Mouse (Mus musculus): ENCODE results near the gene Specc1. TPM values are rescaled to one million over a fixed set of nuclear protein-coding genes. Genes with fewer than 3 reads are reported as not detected.

Specc1 gene
- total RNA-seq, 2 experiments from 2014 or later, result 64.5 to 69.6 TPM

DNA sequence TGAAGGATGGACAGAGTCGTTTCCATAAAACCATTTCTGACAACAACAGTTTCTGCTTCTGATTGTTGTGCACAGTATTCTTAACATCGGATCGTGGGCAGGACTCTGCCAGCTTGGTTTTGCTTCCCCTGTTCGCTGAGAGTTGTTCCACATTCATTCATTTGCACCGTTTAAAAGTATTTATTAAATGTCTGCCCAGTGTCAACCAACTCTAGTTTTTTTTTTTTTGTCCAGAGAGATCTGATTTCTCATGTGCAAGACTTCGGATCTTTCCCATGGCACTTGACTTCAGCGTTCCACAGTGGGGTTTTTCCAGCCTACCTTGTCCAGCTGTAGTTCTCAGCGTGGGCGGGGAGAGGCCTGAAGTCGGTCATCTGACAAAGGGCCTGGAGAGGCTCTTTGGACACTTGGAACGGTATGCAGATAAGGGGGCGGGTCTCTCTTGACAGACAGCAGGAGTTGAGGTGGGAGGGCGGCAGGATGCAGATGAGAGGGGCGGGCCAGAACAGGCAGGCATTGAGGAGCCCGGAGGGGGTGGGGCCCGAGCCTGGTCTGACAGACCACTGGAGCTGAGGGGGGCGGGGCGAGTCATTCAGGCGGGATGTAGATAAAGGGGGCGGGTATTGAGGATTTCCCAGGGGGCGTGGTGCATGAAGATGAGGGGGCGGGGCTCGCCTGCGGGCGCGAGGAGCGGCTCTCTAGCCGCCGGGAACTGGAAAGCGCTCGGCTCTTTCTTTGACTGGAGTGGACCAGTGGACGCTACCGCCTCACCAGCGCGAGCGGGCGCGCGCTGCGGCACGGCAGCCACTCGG, 120.0 kb downstream of the Specc1 start:
- intact Hi-C loops (cut with DNase I), result no loop called here
- DNase-seq (ENCODE audit: low spot score in 2 of 2), result peak; percentile 88 to 95

DNA sequence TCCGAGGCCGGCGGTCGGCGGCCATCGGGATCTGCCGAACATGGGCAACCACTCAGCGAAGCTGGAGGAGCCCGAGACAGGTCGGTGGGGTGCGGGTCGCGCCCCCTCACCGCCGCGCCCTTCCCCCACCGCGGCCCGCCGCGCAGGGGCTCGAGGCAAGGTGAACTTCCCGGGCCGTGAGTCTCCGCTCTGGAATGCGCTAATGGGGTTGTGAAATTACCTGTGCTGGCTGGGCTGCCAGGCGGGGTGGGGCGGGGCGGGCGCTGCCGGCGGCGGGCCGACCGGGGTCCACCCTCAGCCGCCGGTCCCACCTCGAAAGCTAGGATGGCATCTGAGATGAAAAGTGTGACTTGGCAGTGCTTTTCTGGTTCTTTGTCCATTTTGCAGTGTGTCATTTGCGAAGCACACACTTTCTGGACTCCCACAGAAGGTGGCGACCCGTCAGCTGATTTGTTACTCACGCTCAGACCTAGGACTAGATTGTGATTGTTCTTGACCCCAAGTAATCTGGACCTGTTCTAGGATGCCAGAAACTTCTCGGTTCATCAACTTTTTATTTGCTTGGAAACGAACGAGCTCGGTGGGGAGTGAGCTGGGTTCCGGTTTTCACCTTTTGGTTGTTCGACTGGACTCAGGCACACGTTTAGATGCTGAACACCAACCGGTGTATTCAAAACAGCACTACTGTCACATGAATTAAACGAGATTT, 120.7 kb downstream of the Specc1 start:
- no peak for DNase-seq (ENCODE audit: low spot score in 2 of 2)
- intact Hi-C loops (cut with DNase I), result no loop called here

DNA sequence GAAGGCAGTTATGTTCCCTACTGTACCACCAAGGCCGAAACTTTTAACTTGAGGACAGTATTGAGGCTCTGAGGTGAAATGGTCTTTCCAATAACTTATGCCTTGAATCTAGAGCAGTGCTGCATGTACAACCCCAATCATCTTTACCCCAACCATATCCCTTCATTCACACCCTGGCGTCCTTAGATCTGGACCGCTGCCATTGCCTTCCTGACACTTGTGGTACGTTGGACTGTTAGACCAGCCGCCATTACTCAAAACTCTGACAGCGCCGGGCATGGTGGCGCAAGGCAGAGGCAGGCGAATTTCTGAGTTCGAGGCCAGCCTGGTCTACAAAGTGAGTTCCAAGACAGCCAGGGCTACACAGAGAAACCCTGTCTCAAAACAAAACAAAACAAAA, 121.8 kb downstream of the Specc1 start:
- DNase-seq (ENCODE audit: low spot score in 2 of 2), result no peak
- intact Hi-C loops (cut with DNase I), result no loop called here

DNA sequence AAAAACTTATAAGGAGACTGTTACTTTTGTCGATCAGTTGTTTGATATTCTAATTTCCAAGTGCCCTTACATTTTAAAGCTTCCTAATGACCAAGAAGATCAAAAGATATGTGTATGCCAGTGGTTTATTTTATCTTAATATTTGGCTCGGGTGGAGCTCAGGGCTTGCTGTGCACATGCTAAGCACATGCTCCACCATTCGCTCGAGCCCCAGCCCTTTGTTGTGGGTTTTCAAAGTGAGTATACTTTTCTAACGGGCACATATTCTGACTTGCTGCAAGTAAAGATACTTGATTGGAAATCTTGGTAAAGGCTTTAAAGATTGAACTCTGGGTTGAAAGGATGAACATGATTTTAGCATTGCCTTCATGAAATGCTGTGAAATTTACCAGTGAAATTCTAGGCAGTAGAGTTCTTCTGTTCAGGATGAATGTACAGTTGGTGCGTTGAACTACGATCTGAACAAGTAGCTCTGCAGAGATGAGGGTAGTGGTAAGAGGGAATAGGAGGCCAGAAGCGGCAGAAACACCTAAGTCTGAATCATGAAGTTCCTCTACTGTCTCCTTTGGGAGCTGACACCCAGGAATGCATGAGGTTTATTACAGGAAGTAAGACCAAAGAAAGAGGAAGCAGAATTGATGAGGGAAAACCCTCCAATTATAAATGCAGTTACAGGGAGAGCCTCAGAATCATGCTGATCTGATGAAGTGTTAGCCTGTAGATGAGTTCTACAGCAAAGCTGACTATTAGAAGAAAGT, 122.7 kb downstream of the Specc1 start:
- intact Hi-C loops (cut with DNase I), result no loop called here
- no peak for DNase-seq (ENCODE audit: low spot score in 2 of 2)

DNA sequence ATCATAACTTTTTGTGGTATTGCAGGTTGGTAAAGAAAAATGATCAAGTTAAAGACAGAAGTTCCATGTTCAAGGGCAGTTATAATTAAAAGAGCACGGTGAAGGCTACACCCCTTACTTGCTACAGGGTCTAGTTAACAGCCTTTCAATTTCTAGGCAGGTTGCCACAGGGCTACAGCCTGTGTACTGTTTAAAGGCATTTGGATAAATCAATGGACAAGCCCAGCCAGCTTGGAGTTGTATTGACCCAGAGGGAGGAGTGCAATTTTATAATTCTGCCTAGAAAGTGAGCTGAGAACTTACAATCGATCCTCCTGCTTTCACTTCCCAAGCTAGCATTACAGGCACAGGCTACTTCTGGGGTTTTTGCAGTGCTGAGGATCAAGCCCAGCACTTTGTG, 123.9 kb downstream of the Specc1 start:
- intact Hi-C loops (cut with DNase I), result no loop called here
- DNase-seq (ENCODE audit: low spot score in 2 of 2), result no peak

DNA sequence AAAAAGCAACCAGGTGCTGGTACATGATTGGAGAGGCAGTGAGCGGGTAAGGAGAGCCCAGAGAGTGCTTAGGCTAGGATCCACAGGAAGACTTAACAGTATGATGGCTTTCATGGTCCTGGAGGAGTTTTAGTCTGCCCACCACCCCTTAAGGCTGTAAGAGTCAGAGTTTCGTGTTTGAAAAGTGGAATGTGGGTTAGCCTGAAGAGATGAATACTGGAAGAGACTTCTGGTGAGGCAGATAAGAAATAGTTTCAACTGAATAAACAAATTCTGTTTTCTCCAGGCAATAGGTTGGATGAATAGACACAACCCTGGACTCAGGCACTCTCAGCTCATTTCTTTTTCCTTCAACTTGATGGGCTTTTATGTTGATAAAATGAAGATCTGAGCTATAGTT, 130.1 kb downstream of the Specc1 start:
- intact Hi-C loops (cut with DNase I), result no loop called here
- DNase-seq (ENCODE audit: low spot score in 2 of 2), result no peak

DNA sequence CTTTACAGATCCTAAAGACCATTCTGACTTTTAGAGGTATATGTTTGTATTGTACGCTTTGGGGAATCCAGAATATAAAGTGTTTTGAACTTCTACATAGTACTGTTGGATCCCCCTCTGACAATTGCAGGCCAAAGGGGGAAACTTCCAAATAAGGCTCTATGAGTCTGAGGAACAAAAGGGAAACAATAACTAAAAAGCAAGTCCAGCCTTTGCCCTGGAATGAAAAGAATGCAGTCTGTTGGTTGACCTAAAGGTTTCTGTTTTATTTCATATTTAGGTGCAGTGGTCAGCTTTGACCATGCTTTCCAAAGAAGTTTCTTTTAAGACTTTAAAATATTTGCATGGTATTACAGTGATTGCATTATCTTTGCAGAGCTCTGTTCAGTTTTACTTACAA, 130.5 kb downstream of the Specc1 start:
- DNase-seq (ENCODE audit: low spot score in 2 of 2), result no peak
- intact Hi-C loops (cut with DNase I), result no loop called here

DNA sequence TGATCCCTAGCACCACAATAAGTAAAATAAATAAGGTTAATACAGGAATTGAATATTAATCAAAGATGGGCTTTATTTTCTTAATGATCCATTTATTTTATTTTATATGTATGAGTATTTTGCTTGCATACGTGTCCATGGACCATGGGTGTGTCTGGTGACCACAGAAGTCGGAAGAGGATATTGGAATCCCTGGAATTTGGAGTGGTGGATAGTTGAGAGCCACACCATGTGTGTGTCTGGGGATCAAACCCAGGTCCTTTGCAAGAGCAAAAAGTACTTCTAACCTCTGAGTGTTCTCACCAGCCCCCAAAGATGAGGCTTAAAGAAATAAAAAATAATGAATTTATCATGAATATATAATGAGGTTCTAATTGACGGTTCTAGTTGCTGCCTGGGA, 132.1 kb downstream of the Specc1 start:
- no peak for DNase-seq (ENCODE audit: low spot score in 2 of 2)
- intact Hi-C loops (cut with DNase I), result no loop called here

DNA sequence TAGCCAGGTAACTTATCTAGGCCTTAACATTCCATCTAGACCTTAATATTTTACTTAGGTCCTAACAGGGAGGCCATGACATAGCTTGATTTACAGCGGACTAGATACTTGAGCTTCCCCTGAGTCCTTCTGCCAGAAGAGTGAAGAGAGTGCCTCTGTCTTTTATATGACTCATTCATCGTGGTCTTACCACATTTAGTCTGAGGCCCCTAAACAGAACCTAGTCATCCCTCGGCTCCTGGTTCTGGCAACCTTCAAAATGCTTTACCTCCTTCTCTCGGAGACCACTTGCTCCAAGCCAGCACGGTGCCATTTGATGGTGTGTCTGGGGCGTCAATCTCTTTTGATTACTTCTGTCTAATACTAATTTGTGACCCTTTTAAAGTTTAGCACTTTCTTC, 133.8 kb downstream of the Specc1 start:
- intact Hi-C loops (cut with DNase I), result no loop called here
- no peak for DNase-seq (ENCODE audit: low spot score in 2 of 2)

DNA sequence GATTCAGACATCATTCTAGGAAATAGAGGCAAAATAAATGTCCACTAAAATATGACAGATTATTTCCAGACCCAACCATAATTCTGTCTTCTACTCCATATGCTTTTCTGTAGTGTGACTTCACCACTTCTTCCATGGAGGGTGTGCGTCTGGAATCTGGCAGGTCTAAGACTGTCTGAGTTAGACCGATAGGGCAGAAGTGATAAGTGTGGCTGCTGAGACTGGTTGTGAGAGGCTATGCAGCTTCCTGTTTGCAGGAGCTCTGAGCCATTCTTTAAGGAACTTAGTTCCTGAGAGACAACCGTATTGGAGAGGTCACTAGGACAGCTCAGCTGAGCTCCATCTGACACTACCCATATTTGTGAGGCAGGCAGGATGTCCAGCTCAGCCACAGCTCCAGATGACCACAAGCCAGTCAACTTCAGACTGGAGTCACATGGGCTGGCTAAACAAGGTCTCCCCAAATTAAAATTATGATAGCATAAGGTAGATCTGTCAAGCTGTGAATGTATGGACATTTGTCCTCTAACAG, 146.9 kb downstream of the Specc1 start:
- intact Hi-C loops (cut with DNase I), result no loop called here
- no peak for DNase-seq (ENCODE audit: low spot score in 2 of 2)

DNA sequence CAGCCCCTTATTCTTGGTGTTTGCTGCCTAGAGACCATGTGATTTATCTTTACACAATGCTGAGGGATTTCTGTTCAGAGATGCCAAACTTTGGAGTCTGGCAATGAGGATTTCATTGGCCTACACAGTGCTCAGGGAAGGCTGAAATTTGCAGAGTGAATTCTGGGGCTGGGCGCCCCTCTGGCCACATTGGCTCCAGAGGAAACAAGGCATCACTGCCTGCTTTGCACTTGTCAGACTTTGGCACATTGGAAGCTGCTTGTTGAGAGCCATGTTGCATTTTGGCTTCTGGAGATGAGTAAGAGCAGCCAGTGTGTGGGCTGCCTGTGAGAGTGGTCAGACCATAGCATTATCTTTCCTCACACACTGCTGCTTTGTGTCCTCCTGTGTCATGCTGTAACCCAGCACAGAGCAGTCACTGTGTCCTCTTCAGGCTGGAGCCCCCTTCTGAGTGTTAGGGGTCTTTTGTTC, 149.9 kb downstream of the Specc1 start:
- peak; percentile 20 to 69 for DNase-seq (ENCODE audit: low spot score in 2 of 2)
- intact Hi-C loops (cut with DNase I), result no loop called here

DNA sequence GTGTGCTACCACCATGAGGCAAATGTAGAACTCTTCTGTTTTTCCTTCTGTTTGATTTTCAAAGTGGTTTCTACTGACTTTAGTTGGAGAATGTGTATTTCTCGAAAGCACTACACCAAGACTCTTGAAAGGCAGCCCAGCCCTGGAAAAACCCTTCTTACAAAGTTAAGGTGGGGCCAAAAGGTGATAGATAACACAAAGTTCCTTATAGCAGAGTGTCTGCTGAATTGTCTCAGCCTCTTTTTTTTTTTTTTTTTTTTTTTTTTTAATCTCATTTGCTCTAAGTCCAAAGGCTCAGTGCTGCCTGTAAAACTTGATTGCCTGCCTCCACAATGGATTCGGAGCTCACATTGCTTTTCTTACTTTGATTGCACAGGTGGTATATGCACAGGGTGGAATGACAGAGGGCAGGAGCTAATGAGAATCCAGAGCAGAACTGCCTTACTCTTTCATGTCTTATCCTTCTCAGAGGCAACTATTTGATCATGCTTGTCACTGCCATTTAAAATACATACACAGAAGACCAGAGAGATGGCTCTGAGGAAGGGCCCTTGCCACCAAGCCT, 150.8 kb downstream of the Specc1 start:
- intact Hi-C loops (cut with DNase I), result no loop called here
- no peak for DNase-seq (ENCODE audit: low spot score in 2 of 2)

DNA sequence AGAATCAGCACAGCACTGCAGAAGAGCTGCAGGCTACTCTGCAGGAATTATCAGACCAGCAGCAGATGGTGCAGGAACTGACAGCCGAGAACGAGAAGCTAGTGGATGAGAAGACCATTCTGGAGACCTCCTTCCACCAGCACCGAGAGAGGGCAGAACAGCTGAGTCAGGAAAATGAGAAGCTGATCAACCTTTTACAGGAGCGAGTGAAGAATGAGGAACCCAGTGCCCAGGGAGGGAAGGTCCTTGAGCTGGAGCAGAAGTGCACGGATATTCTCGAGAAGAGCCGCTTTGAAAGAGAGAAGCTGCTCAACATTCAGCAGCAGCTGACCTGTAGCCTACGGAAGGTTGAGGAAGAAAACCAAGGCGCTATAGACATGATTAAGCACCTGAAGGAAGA, 162.0 kb downstream of the Specc1 start:
- intact Hi-C loops (cut with DNase I), result loop anchor here (5.0 kb wide), 1 partner anchor 51 kb away; no protein-coding TSS in a partner anchor
- DNase-seq (ENCODE audit: low spot score in 2 of 2), result no peak

DNA sequence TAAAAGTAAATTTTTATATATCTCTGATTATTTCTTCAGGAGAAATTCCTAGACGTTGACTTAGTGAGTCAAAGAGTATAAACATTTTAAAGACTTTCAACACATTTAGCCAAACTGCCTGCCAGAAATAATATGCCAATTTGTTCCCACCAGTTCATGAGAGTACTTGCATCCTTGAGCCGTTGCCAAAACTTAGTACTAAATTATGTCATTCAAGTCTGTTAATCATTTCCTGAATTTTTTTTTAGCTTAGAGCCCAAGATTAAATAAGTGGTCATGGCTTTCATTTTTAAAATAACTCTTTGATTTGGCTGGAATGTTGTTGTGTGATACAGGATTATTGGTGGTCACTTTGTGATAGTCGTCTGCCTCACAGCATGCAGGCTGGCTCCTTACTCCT, 163.3 kb downstream of the Specc1 start:
- intact Hi-C loops (cut with DNase I), result loop anchor here (5.0 kb wide), 1 partner anchor 53 kb away; no protein-coding TSS in a partner anchor
- DNase-seq (ENCODE audit: low spot score in 2 of 2), result no peak

DNA sequence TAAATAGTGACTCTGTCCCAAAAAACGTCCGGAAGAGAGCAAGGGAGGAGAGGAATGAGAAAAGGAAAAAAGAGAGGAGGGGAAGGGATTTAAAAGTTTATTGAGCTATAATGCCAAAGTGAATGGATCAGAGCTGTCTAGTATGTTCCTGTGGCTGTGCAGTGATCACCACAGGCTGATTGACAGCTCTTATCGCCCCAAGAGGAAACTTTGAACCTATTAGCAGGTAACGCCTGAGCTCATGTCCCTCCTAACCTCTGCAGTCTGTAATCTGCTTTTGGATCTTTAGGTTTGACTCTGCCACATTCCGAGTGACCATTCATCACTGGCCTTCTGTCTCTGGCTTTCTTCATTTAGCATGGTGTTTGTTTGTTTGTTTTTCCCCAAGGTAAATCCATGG, 164.8 kb downstream of the Specc1 start:
- intact Hi-C loops (cut with DNase I), result no loop called here
- DNase-seq (ENCODE audit: low spot score in 2 of 2), result no peak

DNA sequence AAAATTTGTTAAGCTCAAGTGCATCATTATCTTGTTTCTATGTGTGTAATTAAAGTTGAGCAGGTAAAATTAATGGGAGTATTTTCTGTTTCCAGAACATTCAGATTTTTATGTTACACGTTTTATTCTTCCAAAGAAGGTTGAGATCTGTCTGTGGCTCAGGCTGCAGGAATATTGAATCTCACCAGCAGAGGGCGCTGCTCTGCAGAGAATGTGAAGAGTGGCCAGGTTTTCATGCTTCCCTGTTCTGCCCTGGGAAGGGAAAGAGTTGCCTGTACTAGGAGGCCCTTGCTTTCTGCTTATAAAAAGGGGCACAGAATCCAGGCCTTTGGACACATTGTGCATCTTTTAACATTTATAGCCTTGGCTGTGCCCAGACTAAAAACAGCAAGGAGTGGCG, 171.1 kb downstream of the Specc1 start:
- DNase-seq (ENCODE audit: low spot score in 2 of 2), result peak; percentile 84 to 85
- intact Hi-C loops (cut with DNase I), result loop anchor here (1.0 to 5.0 kb wide), 3 partner anchors 80 to 175 kb away; no protein-coding TSS in a partner anchor

DNA sequence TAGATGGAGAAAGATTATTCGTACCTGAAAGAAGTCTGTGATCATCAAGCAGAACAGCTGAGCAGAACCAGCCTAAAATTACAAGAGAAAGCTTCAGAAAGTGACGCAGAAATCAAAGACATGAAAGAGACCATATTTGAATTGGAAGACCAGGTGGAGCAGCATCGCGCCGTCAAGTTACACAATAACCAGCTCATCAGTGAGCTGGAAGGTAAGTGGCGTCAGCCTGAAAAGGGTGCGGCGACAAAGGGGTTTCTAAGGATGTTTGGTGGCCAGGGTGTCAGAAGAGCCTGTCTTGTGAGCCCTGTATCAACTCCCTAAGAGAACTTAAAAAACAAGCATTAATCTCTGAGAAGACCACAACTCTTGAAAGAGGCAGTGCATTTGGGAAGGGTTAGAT, 171.6 kb downstream of the Specc1 start:
- intact Hi-C loops (cut with DNase I), result loop anchor here (5.0 kb wide), 2 partner anchors 81 to 176 kb away; no protein-coding TSS in a partner anchor
- no peak for DNase-seq (ENCODE audit: low spot score in 2 of 2)

DNA sequence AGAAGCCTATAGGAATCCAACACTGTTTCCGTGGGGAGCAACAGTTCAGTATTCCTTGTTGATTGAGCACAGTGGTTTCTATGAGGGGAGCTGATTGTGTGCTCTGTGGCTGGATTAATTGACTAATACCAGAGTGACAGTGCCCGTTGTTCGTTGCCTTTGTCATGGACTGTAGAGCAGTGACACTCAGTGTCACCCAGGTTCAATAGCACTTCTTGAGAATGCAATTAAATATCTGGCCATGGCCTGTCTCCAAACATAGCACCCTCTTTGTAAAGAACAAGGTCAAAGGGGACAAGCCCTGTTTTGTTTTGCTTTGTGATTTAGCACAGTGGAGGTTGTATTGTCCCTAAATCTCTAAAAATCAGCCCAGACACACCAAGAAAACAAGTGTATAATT, 173.6 kb downstream of the Specc1 start:
- DNase-seq (ENCODE audit: low spot score in 2 of 2), result no peak
- intact Hi-C loops (cut with DNase I), result no loop called here

DNA sequence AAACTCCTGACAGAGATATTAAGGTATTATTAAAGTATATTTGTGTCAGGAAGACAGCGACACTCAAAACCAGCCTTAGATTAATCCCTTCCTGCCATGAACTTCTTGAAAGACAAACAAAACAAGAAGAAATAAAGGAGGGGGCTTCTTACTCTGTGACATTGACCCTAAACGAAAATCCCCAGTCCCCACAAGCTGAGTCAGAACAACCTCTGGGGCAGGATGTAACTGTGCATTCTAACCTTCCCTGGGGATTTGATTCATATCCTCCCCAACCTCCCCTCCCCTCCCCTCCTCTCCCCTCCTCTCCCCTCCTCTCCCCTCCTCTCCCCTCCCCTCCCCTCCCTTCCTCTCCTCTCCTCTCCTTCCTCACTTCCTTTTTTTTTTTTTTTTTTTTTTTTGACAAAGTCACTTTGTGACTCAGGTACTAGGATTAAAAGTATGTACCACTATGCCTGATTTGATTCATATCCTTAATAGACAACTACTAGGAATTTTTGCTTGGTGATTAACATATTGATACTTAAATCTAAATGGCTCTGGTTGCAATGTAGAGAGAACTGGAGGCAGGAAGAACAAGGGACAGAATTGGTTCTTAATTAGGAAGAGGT, 174.2 kb downstream of the Specc1 start:
- intact Hi-C loops (cut with DNase I), result no loop called here
- DNase-seq (ENCODE audit: low spot score in 2 of 2), result no peak
